Mouse (Mus musculus): ENCODE measurements around the gene Garnl3.
"Not testable (repeated sequence)": the region's sequence is repeated elsewhere in the genome, so short reads cannot be mapped to it uniquely, and the experiment has no call there.

The Garnl3 gene

DNA sequence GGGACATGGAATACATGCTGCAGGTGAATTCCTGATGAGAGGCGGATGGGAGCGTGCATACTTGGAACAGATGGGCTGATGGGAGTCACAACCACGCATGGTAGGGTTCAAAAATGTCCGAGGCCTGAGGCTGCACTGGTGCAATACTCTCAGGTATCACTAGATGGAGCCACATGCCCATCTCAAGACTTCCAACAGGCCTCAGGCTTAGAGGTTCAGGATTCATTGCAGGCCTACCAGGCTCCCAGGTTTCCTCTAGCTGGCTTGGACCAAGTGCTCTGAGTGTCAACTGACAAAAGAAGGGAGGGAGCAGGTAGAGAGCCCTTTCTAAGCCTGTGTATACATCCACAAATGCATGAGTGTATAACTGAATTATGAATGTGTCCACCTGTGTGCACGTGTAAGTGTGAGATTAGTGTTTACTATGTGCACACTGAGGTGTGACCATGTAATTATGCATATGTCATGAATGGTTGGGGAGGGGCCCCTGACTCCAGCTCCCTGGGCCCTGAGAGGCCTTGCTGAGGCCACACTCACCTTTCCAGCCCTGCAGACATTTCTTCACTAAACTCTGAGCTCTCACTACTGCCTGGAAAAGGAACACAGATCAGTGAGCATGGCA is 23.4 kb upstream of the Garnl3 start:
- DNase-seq (ENCODE audit: low spot score), result peak; percentile 83

DNA sequence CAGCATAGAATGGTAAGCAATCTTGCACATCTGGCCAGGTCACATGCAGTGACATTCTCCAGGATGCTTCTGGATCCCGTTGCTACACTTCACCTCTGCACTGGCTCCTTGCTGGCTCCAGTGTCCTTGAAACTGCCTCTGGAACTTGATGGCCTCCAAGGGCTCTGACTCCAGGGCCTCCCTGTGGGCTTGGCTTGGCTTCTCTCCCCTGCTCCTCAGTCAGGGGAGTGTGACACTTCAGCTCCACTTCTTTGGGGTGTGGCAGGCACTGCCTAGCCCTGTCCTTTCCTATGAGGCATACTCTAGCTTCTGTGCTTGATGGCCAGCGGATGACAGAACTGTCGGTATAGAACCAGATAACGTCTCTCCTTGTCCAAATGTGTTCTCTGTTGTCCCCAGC is 15.5 kb upstream of the Garnl3 start:
- no peak for DNase-seq (ENCODE audit: low spot score)

- no peak for DNase-seq (ENCODE audit: low spot score)
Measured at GRCm38 (mm10) chr2:33143292-33143691, 11.8 kb upstream of the Garnl3 start.

- DNase-seq (ENCODE audit: low spot score), result no peak
Measured at GRCm38 (mm10) chr2:33138491-33138890, 7.0 kb upstream of the Garnl3 start.

DNA sequence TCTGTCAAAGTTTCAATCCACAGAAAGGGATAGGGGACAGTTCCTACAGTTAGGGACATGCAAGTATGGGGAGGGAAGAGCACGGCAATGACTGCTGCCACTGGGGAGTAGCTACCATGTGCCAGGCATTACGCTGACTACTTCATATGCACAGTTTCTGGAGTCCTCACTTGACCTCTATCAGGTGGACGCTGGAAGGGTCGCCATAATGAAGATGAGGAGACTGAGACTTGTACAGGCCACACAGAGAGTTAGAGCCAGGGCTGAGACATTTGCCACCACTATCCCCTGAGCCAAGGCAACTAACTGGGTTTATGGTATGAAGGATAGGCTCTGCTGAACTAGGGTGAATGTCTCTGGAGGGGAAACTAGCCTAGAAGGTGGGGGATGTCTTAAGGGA is 6.3 kb upstream of the Garnl3 start:
- DNase-seq (ENCODE audit: low spot score), result no peak

DNA sequence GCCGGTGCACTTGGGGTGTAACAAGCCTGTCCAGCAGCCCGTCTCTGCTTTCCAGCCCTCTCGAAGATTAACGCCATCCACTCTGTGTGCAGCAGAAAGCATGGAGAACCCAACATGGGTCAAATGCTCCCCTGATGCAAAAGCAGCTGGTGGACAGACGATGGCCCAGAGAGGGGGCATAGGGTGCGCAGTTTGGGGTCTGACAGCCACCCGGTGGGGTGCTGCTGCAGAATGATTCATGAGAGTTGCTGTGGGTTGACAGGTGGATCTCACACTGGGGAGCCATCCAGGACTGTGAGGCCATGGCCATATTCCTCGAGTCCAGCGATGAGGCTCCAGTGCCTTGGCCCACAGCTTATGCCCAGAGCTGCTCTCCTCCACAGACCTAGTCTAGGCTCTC is 5.8 kb upstream of the Garnl3 start:
- no peak for DNase-seq (ENCODE audit: low spot score)

DNA sequence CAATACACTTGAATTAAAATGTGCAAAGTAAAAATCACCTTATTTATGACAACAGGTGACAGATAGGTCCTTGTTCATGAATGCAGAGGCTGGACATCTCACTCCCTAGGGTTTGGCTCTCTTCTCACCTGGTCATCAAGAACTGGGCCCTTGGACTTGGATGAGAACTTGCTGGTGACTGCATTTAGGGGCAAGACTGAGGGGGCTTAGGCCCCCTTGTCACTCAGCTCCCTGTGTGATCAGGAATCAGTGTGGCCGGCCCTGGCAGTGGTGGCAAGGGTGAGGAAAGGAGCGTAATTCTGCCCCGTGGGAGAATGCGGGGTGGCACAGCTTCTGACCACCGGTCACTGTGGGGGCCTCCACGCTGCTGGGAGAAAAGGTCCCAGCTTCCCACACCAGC is 4.9 kb upstream of the Garnl3 start:
- DNase-seq (ENCODE audit: low spot score), result no peak

GRCm38 (mm10) chr2:33134766-33135490 is 3.5 kb upstream of the Garnl3 start:
- DNase-seq (ENCODE audit: low spot score), result no peak

GRCm38 (mm10) chr2:33132306-33132705 is 852 bp upstream of the Garnl3 start:
- DNase-seq (ENCODE audit: low spot score), result no peak

DNA sequence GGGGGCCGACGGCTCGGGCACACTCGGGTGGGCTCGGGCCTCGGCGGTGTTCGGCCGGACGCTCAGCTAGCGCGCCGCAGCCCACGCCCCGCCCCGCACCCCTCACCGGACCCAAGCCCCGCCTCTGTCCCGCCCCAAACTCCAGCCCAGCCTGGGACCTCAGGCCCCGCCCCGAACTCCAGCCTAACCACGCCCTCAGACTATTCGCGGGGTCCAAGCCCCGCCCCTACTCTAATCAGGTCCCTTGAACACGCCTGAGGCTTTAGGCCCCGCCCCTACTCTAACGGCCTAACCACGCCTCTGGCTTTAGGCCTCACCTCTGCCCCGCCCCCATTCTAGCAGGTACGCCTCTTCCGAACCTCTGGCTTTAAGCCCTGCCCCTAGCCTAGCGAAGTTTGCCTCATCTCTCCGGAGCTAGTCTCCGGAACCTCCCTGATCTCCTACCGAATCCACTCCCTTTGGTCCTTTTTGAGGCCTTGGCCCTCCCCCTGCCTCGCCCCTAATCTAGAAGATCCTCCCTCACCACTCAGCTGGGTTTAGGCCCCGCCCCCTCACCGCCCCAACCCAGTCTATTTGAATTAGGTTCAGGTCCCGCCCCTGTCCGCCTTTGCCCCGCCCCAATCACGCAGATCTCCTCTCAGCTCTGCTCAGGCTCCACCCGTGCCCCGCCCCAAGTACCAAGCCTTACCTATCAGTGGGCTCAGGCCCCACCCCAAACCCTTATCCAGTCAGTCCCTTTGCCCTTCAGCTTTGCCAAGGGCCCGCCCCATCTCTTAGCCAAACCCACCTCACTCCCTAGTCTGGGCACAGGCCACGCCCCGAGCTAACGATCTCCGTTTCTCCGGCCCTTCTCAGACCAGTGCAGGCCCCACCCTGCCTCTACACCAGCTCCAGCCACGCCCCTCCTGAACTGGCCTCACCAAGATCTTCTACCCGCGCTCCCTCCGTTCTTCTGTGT is 649 bp downstream of the Garnl3 start:
- peak; percentile 98 for DNase-seq (ENCODE audit: low spot score)

DNA sequence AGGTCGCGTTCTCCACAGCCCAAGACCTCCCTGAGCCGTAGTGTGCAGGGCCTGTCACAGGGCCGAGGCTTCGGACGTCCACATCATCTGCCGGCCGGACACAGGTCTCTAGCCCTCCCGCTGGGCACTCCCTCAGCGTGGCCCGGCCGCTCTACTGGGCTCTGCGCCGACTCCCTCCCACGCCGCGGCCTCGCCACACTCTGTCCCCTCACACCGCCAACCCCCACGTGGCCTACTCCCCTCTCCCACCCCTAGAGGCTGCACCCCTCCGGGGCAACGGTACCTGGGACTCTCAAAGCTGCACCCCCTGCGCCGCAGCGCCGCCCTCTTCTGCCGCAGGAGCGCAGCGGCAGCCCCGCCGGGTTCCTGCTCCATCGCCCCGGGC is 1.3 kb downstream of the Garnl3 start:
- no peak for DNase-seq (ENCODE audit: low spot score)

DNA sequence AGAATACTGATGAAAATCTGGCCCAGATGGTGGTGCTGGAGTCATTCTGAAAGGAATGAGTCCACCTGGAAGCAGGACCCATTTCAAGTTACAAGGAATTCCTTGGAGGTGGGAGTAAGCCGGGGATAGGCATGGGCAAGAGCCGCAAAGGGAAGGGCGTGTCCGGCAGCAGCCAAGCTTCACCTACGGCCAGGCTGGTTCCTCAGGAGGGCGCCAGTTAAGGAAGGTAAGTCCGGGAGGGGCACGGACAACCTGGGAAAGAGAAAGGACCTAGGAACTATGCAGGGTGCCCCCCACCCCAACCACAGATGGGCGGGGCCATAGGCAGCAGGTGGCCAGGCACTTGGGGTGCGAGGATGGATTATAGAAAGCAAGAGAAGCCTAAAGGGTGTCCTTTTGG is 1.8 kb downstream of the Garnl3 start:
- peak; percentile 24 for DNase-seq (ENCODE audit: low spot score)

DNA sequence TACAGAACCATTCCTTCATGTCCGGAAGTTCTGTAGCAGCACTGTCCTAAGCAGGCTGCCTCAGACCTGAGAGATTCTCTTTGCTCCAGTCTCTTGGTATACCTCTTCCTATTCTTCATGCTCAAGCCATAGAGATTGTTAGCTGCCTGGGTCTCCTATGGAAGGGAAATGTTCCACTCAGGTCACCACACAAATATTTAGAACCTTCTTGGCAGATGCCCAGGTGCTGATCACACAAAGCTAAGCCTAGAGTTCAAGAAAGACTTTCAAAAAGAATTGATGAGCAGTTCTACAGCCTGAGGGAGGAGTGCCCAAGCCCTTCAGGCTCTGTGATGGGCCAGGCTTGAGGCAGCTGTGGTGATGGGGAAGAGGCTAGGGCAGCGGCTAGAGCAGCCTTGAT is 2.4 kb downstream of the Garnl3 start:
- DNase-seq (ENCODE audit: low spot score), result no peak

DNA sequence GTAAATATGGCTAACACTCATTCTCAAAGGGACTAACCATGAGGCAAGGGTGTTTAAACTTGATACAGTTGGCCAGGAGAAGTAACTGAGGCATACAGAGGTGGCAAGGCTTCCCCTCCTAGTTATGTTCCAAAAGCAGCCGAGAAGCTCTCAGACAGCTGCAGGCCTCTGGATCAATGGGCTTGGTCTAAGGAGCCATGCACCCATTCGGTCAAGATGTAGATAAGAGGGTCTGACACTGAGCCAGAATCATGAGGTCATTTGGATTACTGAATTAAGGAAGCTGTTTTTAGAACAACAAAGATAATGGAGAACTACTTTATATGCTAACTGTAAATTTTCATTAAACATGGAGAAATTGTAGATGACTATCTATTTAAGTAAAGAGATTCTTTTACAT is 4.2 kb downstream of the Garnl3 start:
- no peak for DNase-seq (ENCODE audit: low spot score)

- no peak for DNase-seq (ENCODE audit: low spot score)
Measured at GRCm38 (mm10) chr2:33122856-33123255, 8.6 kb downstream of the Garnl3 start.

- DNase-seq (ENCODE audit: low spot score), result no peak
Measured at GRCm38 (mm10) chr2:33100536-33100935, 30.9 kb downstream of the Garnl3 start.

- not testable (repeated sequence) for DNase-seq (ENCODE audit: low spot score)
Measured at GRCm38 (mm10) chr2:33097326-33097725, 34.1 kb downstream of the Garnl3 start.

GRCm38 (mm10) chr2:33095221-33095671 is 36.2 kb downstream of the Garnl3 start:
- DNase-seq (ENCODE audit: low spot score), result peak; percentile 25

GRCm38 (mm10) chr2:33090620-33091520 is 40.6 kb downstream of the Garnl3 start:
- peak; percentile 29 for DNase-seq (ENCODE audit: low spot score)

- not testable (repeated sequence) for DNase-seq (ENCODE audit: low spot score)
Measured at GRCm38 (mm10) chr2:33090033-33090400, 41.4 kb downstream of the Garnl3 start.

DNA sequence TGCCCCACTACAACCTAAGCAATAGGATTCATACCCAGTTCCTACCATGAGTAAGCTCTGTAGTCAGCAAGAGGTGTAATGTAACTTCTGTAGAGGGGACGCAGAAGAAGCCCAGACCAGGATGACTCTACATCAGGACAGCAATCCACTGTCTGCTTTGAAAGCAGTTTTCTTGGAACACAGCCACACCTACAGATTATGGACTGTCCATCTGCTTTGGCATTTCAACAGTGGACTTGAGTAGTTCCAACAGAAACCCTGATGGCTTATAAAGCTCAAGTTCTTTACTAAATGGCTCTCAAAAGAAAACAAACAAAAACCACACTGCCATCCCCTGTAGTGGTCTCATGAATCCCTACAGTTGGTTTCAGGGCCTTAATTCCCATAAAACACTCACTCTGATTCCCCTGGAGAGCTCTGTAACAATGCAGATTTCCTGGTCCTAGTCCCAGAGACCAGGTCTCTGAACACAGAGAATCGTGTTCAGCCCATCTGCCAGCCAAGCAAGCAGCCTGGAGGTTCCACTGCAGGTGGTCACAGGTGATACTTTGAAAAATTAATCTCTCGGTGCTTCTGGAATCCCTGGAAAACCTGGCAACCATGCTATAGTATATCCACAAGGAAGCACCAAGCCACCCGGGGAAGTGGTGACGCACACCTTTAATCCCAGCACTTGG is 42.0 kb downstream of the Garnl3 start:
- no peak for DNase-seq (ENCODE audit: low spot score)
